Mouse (Mus musculus): Measurements from ENCODE around the gene Cda.

The Cda gene

DNA sequence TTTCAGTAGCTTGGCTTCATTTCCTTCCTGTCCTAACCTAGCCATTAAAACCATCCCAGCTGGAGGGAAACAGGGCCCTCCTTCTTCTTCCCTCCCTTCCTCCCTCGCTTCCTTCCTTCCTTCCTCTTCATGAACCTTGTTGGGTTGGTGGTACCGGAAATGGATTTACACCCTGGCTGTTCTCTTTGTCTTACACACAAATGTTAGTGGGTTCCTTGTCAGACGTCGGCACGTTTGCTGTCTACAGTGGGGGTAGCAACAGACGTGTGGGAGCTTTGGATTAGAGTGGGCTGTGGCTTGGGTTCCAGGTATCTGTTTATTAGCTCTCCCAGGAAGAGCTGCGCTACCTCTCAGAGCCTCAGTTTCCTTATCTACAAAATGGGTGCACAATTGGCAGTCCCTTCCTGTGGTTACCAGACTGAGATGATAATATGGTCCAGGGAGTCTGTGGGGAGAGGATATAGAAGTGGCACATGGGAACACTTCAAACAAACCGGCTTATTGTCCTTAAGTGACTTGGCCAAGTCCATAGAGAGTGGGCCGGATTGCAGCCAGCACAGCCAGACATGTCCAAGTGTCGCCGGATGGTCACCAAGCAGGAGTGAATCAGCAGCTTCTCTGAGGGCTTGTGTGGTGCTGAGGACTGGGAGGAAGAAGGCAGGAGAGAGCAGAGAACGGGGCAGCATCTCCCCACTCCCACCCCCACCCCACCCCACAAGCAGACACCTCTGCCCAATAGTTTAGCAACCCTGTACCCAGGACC is 887 bp upstream of the Cda start:
- DNase-seq (ENCODE audit: low spot score in 2 of 2) = no peak

DNA sequence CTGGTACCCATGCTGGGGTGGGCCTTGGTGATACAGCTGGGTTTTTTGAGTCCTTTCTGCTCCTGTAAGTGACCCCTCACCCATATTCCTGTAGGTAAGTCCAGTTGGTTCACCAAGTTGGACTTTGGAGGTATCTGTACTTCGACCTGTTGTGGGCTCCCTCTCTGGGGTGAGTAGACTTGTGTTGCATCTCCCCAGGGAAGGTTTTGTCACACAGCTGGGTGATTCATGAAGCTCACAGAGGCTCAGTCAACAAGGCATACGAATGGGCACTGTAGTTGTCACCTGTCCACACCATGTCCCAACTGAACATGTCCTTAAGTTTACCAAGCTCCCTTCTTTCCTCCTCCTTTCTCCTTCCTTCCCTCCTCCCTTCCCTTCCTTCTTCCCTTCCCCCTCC is 1.2 kb downstream of the Cda start:
- DNase-seq (ENCODE audit: low spot score in 2 of 2) = no peak

DNA sequence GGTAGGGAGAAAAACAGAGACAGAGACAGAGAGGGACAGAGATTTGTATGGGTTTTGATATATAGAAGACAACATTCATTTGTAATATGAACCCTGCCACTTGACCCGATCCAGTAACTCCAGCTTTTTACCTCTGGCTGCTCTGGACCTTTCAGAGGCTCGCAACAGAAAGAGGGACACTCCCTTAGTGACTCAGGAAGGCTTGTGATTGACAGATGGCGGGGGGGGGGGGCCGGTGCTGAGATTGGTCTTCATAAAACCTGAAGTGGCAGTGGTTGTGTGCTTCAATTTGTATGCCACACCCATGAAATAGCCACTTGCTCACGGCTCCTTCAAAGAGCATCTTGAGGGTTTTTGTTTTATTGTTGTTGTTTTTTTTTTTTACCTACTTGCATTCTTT is 4.3 kb downstream of the Cda start:
- DNase-seq (ENCODE audit: low spot score in 2 of 2) = no peak

DNA sequence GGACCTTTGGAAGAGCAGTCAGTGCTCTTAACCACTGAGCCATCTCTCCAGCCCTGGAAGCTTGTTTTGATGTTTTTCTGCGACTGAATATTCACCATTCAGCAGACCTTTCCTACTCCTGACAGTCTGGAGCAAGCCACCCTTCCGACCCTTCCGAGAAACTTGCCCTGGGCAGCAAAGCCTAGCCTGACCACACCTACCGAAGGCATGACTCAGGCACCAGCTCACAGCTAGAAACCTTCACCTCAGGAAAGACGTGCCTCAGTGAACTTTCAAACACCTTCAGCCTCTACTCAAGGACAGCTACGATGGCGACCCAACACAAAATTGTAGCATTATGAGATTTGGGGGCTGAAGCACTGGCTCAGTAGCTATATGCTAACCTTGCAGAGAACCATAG is 4.9 kb downstream of the Cda start:
- no peak for DNase-seq (ENCODE audit: low spot score in 2 of 2)

DNA sequence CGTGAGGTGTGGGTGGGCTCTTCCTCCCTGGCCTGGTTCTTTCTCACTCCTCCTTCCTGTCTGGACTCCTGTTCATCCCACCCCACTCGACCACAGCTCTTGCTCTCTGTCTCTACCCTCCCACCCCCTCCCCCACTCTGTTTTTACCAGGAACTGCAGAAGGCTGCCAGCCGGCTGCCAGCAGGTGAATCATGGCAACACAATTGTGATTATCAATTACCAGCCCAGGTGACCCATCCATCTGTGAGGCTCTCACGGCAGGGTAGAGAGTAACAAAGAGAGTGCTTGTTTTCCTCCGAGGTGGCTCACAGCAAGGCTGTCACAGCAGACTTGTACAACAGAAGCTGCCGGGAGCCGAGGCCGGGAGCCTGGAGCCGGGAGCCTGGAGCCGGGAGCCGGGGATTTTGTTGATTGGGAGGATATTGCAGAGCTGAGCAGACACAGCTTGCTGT is 6.4 kb downstream of the Cda start:
- DNase-seq (ENCODE audit: low spot score in 2 of 2) = no peak

DNA sequence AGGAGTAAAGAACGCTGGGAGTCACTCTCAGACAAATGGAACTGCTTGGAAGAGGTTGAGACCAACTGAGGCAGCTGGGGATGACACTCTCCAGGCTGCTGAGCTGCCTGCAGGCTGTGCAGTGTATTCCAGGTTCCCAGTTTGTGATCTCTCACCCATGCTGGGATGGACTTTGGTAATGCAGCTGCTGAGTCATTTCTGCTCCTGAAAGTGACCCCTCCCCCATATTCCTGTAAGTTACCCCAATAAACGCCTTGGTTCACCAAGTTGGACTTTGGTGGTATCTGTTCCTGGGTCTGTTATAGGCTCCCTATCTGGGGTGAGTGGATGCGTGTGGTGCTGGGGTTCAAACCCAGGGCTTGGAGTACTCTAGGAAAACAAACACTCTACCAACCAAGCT is 9.6 kb downstream of the Cda start:
- DNase-seq (ENCODE audit: low spot score in 2 of 2) = no peak

DNA sequence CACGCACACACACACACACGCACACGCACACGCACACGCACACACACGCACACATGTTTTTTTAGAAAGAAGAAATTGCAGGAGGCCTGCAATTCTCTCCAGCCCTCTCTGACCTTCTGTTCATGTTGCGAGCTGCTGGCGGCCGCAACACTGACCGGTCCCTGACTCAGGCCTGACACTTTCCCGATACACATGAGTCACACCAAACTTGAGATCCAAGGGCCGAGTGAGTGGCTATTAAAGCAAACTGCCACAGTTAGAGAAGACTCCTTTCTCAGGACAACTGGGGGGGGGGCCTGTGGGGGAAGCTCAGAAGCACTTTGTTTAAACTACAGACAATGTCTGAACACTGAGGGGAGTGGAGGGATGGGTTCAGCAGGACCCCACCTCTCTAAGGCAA is 11.2 kb downstream of the Cda start:
- no peak for DNase-seq (ENCODE audit: low spot score in 2 of 2)

DNA sequence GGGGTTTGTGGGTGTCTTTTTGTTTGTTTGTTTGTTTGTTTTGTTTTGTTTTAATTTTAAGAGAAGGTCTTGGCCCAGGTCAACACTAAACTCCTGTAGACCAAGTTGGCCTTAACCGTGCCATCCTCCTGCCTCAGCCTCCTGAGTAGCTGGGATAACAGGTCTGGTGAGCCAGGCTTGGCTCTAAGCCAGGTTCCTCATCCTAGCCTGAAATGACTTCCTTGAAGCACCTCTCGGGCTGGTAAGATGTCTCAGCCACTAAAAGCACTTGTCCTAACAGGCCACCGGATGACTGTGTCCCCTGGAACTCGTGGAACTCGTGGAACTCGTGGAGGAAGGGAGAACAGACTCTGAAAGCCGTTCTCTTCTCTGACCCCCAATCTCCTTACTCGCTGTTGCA is 11.7 kb downstream of the Cda start:
- no peak for DNase-seq (ENCODE audit: low spot score in 2 of 2)

DNA sequence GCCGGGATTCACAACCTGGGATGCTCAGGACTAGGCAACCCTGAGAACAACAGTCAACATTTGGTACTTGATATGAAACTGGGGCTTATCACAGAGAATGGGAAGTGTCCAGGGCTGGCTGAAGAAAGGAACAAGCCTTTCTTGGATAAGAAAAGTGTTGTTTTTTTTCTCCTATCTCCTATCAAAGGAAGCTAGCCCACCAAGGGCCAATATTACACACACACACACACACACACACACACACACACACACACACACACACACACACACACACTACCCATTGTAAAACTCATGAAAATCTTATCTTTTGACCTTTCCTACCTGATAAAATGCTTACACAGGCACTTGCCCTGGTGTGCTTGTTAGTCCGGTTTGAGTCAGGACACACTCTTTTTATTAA is 12.3 kb downstream of the Cda start:
- no peak for DNase-seq (ENCODE audit: low spot score in 2 of 2)

DNA sequence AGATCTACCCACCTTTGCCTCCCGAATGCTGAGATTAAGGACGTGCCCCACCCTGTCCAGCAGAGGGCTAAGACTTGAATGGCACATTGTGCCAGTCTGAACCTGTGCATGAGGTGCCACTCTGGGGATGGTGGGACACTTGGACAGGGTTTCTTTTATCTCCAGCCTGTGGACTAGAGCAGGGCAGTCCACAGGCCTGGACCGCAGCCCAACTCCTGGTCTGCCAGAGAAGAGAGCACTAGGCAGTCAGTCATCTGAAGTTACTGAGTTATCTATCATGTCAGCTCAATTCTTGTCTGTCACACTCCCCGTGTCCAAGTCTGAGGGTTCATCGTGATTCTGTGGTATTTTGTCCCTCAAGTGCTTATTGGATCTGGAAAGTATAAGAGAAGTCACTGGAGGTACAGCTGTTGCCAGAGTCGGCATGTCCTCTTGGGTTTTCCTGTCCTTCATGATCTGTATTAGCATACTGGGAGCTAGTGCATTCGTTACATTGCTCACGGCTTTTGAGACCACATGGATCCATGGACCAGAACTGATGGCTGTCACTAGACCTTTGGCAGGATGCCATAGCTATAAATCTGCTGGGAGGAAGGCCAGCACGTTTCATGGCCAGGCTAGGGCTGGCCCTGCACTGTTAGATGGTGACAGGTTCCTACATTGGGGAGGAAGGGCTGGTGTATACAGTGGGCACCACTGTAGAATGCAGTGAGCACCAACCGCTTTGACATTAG is 14.2 kb downstream of the Cda start:
- no peak for DNase-seq (ENCODE audit: low spot score in 2 of 2)

DNA sequence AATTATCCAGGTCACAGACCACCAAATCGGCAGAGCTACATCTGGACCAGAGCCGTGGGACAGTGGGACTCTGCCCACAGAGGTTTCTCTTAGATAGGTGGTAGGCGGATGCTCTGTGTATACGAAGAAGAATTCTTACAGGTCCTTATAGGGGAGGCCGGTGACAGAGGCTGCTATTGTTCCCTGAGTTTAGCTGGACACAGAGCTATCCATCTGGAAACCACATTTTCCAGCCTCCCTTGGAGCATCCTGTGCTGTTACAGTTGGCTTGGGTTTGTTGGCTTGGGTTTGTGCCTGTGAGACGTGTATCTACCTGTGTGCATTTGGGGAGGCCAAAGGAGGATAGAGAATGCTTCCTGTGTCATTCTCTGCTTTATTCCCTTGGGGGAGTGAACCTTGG is 15.1 kb downstream of the Cda start:
- no peak for DNase-seq (ENCODE audit: low spot score in 2 of 2)

DNA sequence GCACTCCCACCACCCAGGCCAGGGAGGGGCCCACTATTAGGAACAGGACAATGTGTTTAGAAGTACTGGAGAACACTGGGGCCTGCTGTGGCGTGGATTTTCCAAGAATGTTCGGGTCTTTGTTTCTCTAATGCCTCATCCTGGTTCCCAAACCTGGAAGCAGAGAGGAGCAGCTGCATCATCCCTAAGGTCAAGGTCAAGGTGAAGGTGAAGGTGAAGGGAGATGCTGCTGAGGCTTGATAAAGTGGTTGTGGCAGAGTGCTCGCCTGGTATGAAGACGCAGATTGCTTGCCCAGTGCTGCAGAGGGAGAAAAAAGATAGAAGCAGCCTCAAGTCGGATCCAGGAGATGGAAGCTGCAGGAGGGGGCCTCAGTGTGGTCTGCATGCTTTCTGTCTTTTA is 16.0 kb downstream of the Cda start:
- no peak for DNase-seq (ENCODE audit: low spot score in 2 of 2)

DNA sequence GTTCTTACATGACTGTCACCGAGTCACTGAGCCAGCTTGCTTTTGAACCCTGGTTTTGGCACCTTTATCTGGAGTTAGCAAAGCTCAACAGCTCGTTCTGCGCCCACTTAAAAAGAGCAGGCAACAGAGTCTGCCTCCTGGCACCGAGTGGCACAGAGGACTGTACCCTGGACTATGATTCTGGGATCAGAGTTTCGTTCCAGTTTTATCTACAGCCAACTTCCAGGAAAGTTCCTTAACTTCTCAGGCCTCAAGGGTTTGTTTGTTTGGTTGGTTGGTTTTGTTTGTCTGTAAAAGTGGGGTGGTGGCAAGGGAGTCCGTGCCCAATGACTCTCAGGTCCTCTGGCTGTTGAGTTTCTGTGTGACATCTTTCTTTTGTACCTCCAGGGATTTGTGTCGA is 19.1 kb downstream of the Cda start:
- no peak for DNase-seq (ENCODE audit: low spot score in 2 of 2)

DNA sequence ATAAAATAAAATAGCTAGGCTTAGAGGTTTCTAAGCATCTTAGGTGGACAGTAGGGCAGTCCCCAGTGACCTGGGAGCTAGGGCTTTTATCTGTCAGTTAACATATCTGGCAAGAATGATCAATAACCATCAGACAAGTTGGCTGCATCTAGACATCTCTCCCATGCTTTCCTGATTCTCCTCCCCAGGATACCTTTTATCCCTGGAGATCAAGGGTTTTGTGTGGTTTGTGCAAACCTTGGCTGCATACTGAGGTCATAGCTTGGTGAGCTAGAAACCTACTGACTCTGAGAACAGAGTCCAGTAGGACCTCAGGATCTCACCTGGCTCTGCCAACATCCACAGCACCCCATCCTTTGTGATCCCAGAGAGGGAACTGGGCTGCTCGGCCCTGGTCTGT is 20.5 kb downstream of the Cda start:
- DNase-seq (ENCODE audit: low spot score in 2 of 2) = no peak

DNA sequence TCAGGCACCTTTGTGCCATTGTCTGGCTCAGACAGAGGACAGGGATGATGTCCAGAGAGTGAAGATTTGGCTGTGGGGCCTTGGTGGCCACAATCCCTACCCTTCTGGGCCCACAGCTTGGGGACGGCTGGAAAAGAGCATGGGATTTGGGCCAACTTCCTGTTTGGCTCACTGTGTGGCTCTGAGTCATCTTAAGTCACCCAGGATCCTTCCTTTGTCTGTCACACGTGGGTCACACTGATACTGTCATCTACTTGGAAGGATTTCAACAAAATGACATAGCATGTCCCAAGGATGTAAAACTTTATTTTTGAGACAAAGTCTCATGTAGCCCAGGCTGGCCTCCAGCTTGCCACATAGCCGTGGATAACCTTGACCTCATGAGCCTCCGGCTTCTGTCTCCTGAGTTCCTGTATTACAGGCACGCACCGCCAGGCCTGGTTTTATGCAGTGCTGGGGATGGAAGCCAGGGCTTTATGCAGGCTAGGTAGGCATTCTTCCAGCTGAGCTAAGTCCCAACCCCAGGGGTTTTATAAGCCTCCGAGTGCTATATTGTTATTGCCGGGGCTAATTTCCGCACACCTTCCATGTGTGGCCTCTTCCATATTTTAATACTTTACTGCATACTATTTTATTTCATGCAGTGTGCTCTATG is 22.8 kb downstream of the Cda start:
- DNase-seq (ENCODE audit: low spot score in 2 of 2) = no peak

DNA sequence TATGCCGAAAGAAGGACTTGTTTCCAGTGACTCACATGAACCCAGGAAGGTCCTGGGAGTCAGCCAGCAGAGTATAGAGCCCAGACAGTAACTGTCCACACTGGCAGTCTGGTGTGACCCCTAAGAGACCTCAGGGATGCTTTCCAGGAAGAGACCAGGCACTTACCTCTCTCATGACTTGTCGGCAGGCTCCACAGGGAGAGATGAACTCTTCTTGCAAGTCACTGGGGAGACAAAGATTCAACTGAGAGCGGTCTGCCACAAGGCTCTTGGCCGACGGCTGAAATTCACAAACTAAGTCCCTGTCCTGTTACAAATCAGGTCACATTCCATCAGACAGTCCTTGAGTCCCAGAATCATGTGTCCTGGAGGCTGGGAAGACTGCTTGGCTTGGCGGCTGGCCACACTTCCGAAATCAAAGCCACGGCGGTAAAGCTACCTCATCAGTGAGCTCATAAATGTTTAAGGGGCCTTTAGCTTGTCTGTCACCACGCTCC is 24.4 kb downstream of the Cda start:
- no peak for DNase-seq (ENCODE audit: low spot score in 2 of 2)

DNA sequence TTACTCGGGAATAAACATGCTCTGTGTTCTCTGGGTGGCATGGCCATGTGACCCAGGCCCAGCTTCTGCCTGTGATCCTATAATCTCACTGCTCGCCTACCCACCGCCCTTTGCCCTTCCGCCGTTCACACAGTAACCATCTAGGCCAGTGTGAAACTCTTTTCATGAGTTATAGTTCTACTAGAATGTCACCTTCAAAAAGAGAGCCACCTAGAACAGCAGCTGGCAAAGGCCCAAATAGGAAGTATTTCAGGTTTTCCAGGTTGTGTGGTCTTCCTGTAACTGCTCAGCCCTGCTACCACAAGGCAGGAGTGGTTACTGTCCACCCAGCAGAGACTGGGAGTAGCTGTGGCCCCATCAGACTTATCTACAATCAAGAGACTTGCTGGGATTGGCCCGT is 25.0 kb downstream of the Cda start:
- DNase-seq (ENCODE audit: low spot score in 2 of 2) = no peak

DNA sequence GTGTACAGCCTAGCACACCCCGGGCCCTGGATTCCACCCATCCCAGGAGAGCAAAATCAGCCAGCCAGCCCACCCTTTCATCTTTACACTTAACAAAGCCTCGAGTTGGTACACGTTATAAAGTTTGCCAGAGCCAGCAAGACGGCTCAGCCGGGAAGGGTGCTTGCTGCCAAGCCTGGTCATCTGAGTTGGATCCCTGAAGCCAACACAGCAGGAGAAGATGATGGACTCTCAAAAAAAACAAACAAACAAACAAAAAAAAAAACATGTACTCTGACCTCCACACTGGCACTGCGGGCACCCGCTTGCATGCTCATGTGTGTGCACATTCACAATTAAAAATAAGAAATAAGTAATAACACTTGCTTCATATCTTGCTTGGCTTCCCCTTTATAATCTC is 25.7 kb downstream of the Cda start:
- DNase-seq (ENCODE audit: low spot score in 2 of 2) = no peak

DNA sequence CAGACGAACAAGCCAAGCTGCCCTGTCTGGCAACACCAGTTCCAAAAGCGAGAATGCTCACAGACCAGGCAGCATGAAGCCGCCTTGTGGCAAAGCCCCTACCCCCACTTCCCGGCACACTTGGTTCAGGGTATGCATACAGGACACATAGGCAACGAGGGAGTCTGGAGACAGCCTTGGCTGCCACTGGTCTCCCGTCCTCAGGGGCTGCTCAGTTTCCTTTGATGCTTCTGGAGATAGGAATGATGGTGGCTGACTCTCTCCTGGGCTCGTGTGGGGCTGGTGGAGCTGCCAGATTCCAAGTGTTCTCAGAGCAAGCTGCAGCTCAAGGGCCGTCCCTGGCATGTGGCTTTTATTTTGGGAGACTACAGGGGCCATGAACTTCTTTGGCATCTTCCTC is 26.4 kb downstream of the Cda start:
- no peak for DNase-seq (ENCODE audit: low spot score in 2 of 2)

DNA sequence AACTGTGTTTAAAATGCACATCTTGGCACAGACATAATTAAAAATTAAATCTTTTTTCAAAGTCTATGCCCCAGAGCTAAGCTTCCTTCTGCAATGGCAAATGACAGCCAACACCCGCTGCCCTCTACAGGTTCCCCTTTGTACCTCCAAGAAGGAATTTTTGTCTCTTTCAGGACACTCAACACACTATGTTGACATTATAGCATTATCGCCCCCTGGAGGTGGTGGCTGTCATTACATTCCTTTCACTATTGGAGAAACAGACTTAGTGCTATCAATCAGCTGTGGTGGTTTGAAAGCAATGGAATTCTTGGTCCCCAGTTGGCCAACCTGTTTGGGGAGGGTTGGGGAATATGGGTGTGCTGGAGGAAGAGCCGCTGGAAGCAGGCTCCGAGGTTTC is 27.8 kb downstream of the Cda start:
- DNase-seq (ENCODE audit: low spot score in 2 of 2) = peak in 1 of 2 experiments; percentile 18

DNA sequence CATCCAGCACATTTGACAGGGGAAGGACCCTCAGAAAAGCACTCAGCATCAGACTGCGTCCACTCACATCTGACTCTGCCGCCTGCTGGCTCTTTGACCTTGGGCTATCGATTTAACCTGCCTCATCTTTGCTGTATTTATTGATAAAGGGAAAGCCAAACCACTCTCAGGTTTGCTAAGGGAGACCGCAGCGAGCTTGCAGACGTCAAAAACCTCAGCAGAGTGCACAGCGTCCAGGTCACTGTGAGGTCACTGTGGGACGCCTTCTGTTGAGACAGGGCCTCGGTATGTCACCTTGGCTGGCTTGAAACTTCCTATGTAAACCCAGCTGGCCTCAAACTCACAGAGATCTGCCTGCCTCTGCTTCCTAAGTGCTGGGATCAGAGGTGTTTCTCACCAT is 30.5 kb downstream of the Cda start:
- DNase-seq (ENCODE audit: low spot score in 2 of 2) = no peak

DNA sequence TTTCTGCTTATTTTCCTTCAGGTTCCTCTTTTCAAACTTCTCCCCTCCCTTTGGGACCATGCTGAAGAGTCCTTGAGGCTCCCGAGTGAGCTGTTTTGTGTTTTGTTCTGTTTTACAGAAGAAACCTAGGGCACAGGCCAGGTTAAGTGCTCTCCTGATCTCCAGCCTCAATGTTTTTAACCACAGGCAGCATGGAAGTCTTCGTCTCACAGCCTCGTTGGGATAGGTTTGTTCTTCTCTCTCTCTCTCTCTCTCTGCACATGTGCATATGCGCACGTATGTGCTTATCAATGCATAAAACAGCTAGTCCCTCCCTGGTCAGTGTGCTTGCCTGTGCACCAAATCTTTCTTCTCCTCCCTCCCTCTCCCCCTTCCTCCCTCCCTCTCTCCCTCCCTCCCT is 30.9 kb downstream of the Cda start:
- no peak for DNase-seq (ENCODE audit: low spot score in 2 of 2)

DNA sequence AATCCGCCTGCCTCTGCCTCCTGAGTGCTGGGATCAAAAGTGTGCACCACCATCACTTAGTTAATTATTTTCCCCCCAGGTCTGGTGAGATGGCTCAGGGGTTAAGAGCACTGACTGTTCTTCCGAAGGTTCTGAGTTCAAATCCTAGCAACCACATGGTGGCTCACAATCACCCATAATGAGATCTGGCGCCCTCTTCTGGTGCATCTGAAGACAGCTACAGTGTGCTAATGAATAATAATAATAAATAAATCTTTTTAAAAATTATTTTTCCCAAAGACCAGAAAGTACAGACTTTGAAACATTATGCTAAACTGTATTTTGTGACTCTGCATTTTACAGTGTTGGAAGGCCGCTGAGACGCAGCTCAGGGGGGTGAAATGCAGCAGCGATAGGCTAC is 32.1 kb downstream of the Cda start:
- no peak for DNase-seq (ENCODE audit: low spot score in 2 of 2)
